Mouse (Mus musculus) left cerebral cortex, adult 2 months (tissue): ENCODE measurements at regions not wholly inside any gene's neighbourhood (a gene's known extent, or its start where the extent isn't known, plus 50 kb on each side); places are given as distances from the start of the nearest gene placed in this dataset.

ENCODE experiments used
- DNase-seq, 2 experiments: peaks; one replicate each; pipeline ENCODE4 v3.0.0; 2021 to 2022; ENCODE audit warnings: low spot score in 2 of 2, mixed read lengths in 1 of 2; ENCODE audit errors: extremely low spot score in 1 of 2
- H3K27ac ChIP-seq: fragments of 200-600 bp; 2 replicates; pipeline ENCODE4 v1.8.1; 2022
- H3K4me3 ChIP-seq: fragments of 200-600 bp; 2 replicates; pipeline ENCODE4 v1.8.1; 2022
- CTCF ChIP-seq: fragments of 200-600 bp; IDR thresholded peaks from 2 replicates; pipeline ENCODE4 v1.8.1; 2022; ENCODE audit warnings: antibody characterized with exemption, mild to moderate bottlenecking, moderate library complexity
- intact Hi-C: fragments of 180-260 bp; cut with DNase I; formaldehyde crosslinking; loops from one replicate; pipeline ENCODE4 v1.15.1; 2025

GRCm38 (mm10) chr6:64797600-64797999 is 68.7 kb downstream of the Atoh1 start:
- Histone ChIP-seq H3K27ac (no peak overlapping the region), H3K4me3 (no peak overlapping the region)
- no peak for DNase-seq
- intact Hi-C loops = no loop called here
- no peak for TF ChIP-seq CTCF

- no peak for TF ChIP-seq CTCF
- intact Hi-C loops = no loop called here
- Histone ChIP-seq H3K27ac (no peak overlapping the region), H3K4me3 (no peak overlapping the region; the same call in 1 of the 2 replicates)
- DNase-seq = no peak
Observed at GRCm38 (mm10) chr6:64798804-64799203, 69.9 kb downstream of the Atoh1 start.

- TF ChIP-seq CTCF = no peak
- intact Hi-C loops = no loop called here
- peak overlapping the region; percentile 34 for H3K4me3 ChIP-seq
- no peak for DNase-seq
- no peak overlapping the region for H3K27ac ChIP-seq
Observed at GRCm38 (mm10) chr6:64799306-64800001, 70.5 kb downstream of the Atoh1 start.

- intact Hi-C loops = no loop called here
- H3K27ac ChIP-seq = no peak overlapping the region
- no peak for DNase-seq
- TF ChIP-seq CTCF = no peak
- H3K4me3 ChIP-seq = no peak overlapping the region
Observed at GRCm38 (mm10) chr6:64800965-64801364, 72.0 kb downstream of the Atoh1 start.

GRCm38 (mm10) chr6:64815115-64815514 is 86.2 kb downstream of the Atoh1 start:
- Histone ChIP-seq H3K4me3 (no peak overlapping the region), H3K27ac (no peak overlapping the region)
- peak; percentile 50 for TF ChIP-seq CTCF
- DNase-seq = no peak
- intact Hi-C loops = loop anchor here (5.0 kb wide), 1 partner anchor 172 kb away; no protein-coding TSS in a partner anchor

- no peak for DNase-seq
- no peak overlapping the region for H3K27ac ChIP-seq
- H3K4me3 ChIP-seq = no peak overlapping the region
- intact Hi-C loops = no loop called here
- TF ChIP-seq CTCF = no peak
Observed at GRCm38 (mm10) chr6:64849097-64849648, 120.2 kb downstream of the Atoh1 start.

GRCm38 (mm10) chr6:64862901-64863300 is 134.0 kb downstream of the Atoh1 start:
- Histone ChIP-seq H3K4me3 (no peak overlapping the region), H3K27ac (no peak overlapping the region)
- TF ChIP-seq CTCF = no peak
- no peak for DNase-seq
- intact Hi-C loops = no loop called here

GRCm38 (mm10) chr6:64896420-64896819 is 146.0 kb upstream of the Smarcad1 start:
- Histone ChIP-seq H3K27ac (no peak overlapping the region), H3K4me3 (no peak overlapping the region)
- intact Hi-C loops = no loop called here
- DNase-seq = no peak
- no peak for TF ChIP-seq CTCF
